In the genomic region with DNA sequence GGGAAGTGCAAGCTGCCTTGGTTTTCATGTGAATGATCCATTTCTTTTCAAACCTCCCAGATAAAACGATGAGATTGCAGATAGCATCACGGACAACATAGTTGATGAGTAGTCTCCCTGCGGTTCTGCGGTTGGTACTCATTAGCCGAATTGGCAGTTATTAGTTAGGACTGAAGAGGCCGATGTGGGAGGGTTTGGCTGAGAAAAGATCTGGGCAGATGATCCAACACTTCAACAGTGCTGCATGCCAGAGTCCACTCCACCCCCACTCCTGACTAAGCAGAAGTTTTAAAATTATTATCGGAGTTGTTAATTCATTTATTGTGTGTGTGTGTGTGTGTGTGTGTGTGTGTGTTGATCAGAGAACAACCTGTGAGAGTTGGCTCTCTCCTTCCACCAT, we compare ENCODE assay signal across 18 mouse cellular contexts. TPM values are rescaled to one million over a fixed set of nuclear protein-coding genes. Genes with fewer than 3 reads are reported as not detected.
DNase-seq lines count a peak whose midpoint lies in the region.
"Had no signal": no experiment of that assay in that cellular context is flagged by ENCODE, and none has a peak within 500 bp of the region (broad histone marks: within the 10 kb centered on the region; RNA-seq: fewer than 3 reads in every experiment).

No protein-coding gene starts in this region.

- peak; percentile 9 for DNase-seq in adrenal gland, adult 2 months
- no peak for DNase-seq in adrenal gland, postnatal 4 days (ENCODE audit: low spot score in 2 of 2)
- DNase-seq in kidney, adult 18-20 months, result peak; percentile 37
- no peak for DNase-seq in kidney, postnatal 4 days
- DNase-seq in urinary bladder, postnatal 14 days (ENCODE audit: low spot score), result peak; percentile 11
- no peak for DNase-seq in urinary bladder, postnatal 25 days (ENCODE audit: low spot score)
- DNase-seq in telencephalon, adult 2 months (ENCODE audit: low read depth, low spot score), result peak; percentile 32
- no peak for DNase-seq in T-cell, adult 2 months (ENCODE audit: low spot score)
- DNase-seq: adrenal gland, postnatal 25 days; embryo, embryonic 11 days; heart, postnatal 36 days; liver, postnatal 0 days had no signal

RNA-seq across cellular contexts. Expression of a gene that starts 34.7 kb away (rescaled TPM):
- not detected for total RNA-seq in adrenal gland, adult 2 months (2021)
- not detected in 2 replicates for polyA plus RNA-seq in adrenal gland, adult 2 months (2012; rRNA removed)
- under 1 TPM in 1 of 2 experiments, not detected in 1; 0.22 TPM for total RNA-seq in adrenal gland, postnatal 4 days (2021)
- total RNA-seq: adrenal gland, postnatal 25 days; G1E; left cerebral cortex, postnatal 14 days had no signal
- polyA plus RNA-seq: CD4-positive, CD25-positive, alpha-beta regulatory T cell, adult 4 months; forebrain, embryonic 13.5 days; G1E; liver, postnatal 0 days; macrophage; midbrain, embryonic 12.5 days had no signal

Comparison
In these comparisons a context has a peak if more than half of its experiments do, and no peak if none do; other contexts are left out.
1. DNase-seq: peak in adrenal gland, adult 2 months (single experiment), kidney, adult 18-20 months (single experiment), urinary bladder, postnatal 14 days (single experiment) and telencephalon, adult 2 months (single experiment); none in adrenal gland, postnatal 4 days (0 of 2), kidney, postnatal 4 days (0 of 2), urinary bladder, postnatal 25 days (single experiment) and T-cell, adult 2 months (single experiment).